Mouse (Mus musculus) embryonic facial prominence, embryonic 13.5 days (tissue): Measurements from ENCODE around the gene Gm34653. TPM values are rescaled to one million over a fixed set of nuclear protein-coding genes. Genes with fewer than 3 reads are reported as not detected.
A peak's percentile ranks its signal among the peaks of the same experiment; 100 is the strongest.
"Not testable (repeated sequence)": the region's sequence is repeated elsewhere in the genome, so short reads cannot be mapped to it uniquely, and the experiment has no call there.

Experiments
- ATAC-seq: fragments of 200-750 bp; cut with Nextera tagmentation; 2 replicates; pipeline ENCODE4 v1.8.0; 2017; ENCODE audit warnings: low read depth; ENCODE audit not compliant: insufficient number of reproducible peaks, insufficient read depth, low FRiP score, low TSS enrichment
- H3K27ac ChIP-seq: fragments of 300-500 bp; sonication (generic); 2 replicates; pipeline ENCODE4 v1.5.1; 2015; ENCODE audit warnings: moderate library complexity, mild to moderate bottlenecking, inconsistent platforms
- H3K27me3 ChIP-seq: fragments of 300-500 bp; sonication (generic); 2 replicates; pipeline ENCODE4 v1.6.1; 2015; ENCODE audit warnings: mild to moderate bottlenecking, inconsistent platforms
- H3K36me3 ChIP-seq: fragments of 300-500 bp; sonication (generic); 2 replicates; pipeline ENCODE4 v1.6.1; 2015; ENCODE audit warnings: mild to moderate bottlenecking, inconsistent platforms
- H3K4me1 ChIP-seq: fragments of 300-500 bp; sonication (generic); 2 replicates; pipeline ENCODE4 v1.6.1; 2015; ENCODE audit warnings: inconsistent platforms
- H3K4me2 ChIP-seq: fragments of 300-500 bp; sonication (generic); 2 replicates; pipeline ENCODE4 v1.6.1; 2015; ENCODE audit warnings: moderate library complexity, mild to moderate bottlenecking, inconsistent platforms
- H3K4me3 ChIP-seq: fragments of 300-500 bp; sonication (generic); 2 replicates; pipeline ENCODE4 v1.5.1; 2015; ENCODE audit warnings: mild to moderate bottlenecking, inconsistent platforms
- H3K9ac ChIP-seq: fragments of 300-500 bp; sonication (generic); 2 replicates; pipeline ENCODE4 v1.6.1; 2015; ENCODE audit warnings: mild to moderate bottlenecking, inconsistent platforms
- H3K9me3 ChIP-seq: fragments of 300-500 bp; sonication (generic); 2 replicates; pipeline ENCODE4 v1.6.1; 2016; ENCODE audit warnings: inconsistent platforms
- WGBS: fragments of 180-500 bp; shearing (Covaris S2); methylation state at CpG from one replicate; pipeline ENCODE4 v1.1.7; 2015; ENCODE audit warnings: mixed read lengths; 5-methylcytosine and 5-hydroxymethylcytosine counted together
- polyA plus RNA-seq: library from polyadenylated mRNA; unstranded; fragments of >200 nt; fragmentation: Nextera tagmentation; extraction: Ambion mirVana; gene quantifications from 2 replicates; pipeline ENCODE4 v1.2.1, GENCODE M21; 2015

Gm34653 gene
- polyA plus RNA-seq, 1 experiment from 2014 or later = 0.15 TPM

- no peak for ATAC-seq
- WGBS = 36% methylated on average over 20 of the region's 21 CpGs
- H3K4me3 ChIP-seq = peak overlapping the region; percentile 98
- H3K36me3 ChIP-seq = peaks cover 14% of the 10 kb centered on the region
- 0 out of 2 replicates have a peak, but pooled peaks cover 2% of the 10 kb centered on the region for H3K27me3 ChIP-seq
- H3K4me2 ChIP-seq = peak overlapping the region; percentile 92
- H3K27ac ChIP-seq = peak overlapping the region; percentile 75
- peak overlapping the region; percentile 98 for H3K9ac ChIP-seq
- H3K4me1 ChIP-seq = peaks cover 19% of the 10 kb centered on the region
- H3K9me3 ChIP-seq = 0 out of 2 replicates have a peak, but pooled peaks cover 4% of the 10 kb centered on the region
Observed at GRCm38 (mm10) chr2:34826460-34827231, 6.2 kb upstream of the Gm34653 start.

DNA sequence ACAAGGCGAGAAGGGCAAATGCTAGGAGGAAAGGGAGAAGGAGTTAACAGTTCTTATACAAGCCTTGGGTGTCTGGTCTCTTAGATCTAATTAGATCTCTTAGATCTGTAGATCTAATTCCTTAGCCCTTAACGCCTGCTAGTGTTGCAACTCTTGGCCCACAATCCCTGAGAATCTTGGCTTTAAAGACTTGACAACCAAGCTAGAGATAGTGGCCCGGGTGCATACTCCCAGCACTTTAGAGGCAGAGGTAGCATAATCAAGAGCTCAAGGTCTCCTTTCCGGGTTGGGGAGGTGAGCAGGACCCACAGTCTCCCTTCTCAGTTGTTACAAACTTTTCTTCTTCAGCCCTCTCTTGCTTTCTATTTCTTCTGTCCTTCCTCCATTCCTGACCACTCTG is 5.2 kb upstream of the Gm34653 start:
- Histone ChIP-seq H3K4me1 (peaks cover 19% of the 10 kb centered on the region), H3K4me2 (no peak overlapping the region), H3K4me3 (no peak overlapping the region), H3K9me3 (0 out of 2 replicates have a peak, but pooled peaks cover 4% of the 10 kb centered on the region), H3K9ac (no peak overlapping the region), H3K27ac (no peak overlapping the region), H3K36me3 (peaks cover 5% of the 10 kb centered on the region), H3K27me3 (0 out of 2 replicates have a peak, but pooled peaks cover 2% of the 10 kb centered on the region)
- ATAC-seq = no peak
- WGBS = 88% methylated on average over 4 of the region's 4 CpGs

- Histone ChIP-seq H3K4me3 (no peak overlapping the region), H3K27ac (no peak overlapping the region), H3K9ac (no peak overlapping the region), H3K4me1 (peaks cover 19% of the 10 kb centered on the region), H3K4me2 (no peak overlapping the region), H3K36me3 (0 out of 2 replicates have a peak, but pooled peaks cover 3% of the 10 kb centered on the region), H3K27me3 (0 out of 2 replicates have a peak, but pooled peaks cover 2% of the 10 kb centered on the region), H3K9me3 (0 out of 2 replicates have a peak, but pooled peaks cover 4% of the 10 kb centered on the region)
- no peak for ATAC-seq
- 90% methylated on average over 1 of the region's 1 CpGs for WGBS
Observed at GRCm38 (mm10) chr2:34828026-34828425, 4.8 kb upstream of the Gm34653 start.

GRCm38 (mm10) chr2:34830066-34830465 is 2.7 kb upstream of the Gm34653 start:
- WGBS = 94% methylated on average over 17 of the region's 17 CpGs

GRCm38 (mm10) chr2:34833624-34834023 is 817 bp downstream of the Gm34653 start:
- no peaks in the 10 kb centered on the region for H3K4me1 ChIP-seq
- H3K27me3 ChIP-seq = 0 out of 2 replicates have a peak, but pooled peaks cover 3% of the 10 kb centered on the region
- H3K36me3 ChIP-seq = no peaks in the 10 kb centered on the region
- WGBS = 90% methylated on average over 17 of the region's 17 CpGs
- H3K4me2 ChIP-seq = no peak overlapping the region
- 0 out of 2 replicates have a peak, but pooled peaks cover 4% of the 10 kb centered on the region for H3K9me3 ChIP-seq
- no peak overlapping the region for H3K9ac ChIP-seq
- no peak overlapping the region for H3K27ac ChIP-seq
- no peak overlapping the region for H3K4me3 ChIP-seq
- ATAC-seq = no peak

More at GRCm38 (mm10) chr2:34830066-34830465, 2.7 kb upstream of the Gm34653 start:
- not testable (repeated sequence) for H3K4me2 ChIP-seq, ATAC-seq, H3K4me1 ChIP-seq, H3K4me3 ChIP-seq, H3K9me3 ChIP-seq, H3K9ac ChIP-seq, H3K36me3 ChIP-seq, H3K27me3 ChIP-seq, H3K27ac ChIP-seq

GRCm38 (mm10) chr2:34835669-34836068 is 2.9 kb downstream of the Gm34653 start:
- no peaks in the 10 kb centered on the region for H3K36me3 ChIP-seq
- ATAC-seq = no peak
- no peak overlapping the region for H3K4me2 ChIP-seq
- WGBS = 74% methylated on average over 3 of the region's 3 CpGs
- no peaks in the 10 kb centered on the region for H3K4me1 ChIP-seq
- 0 out of 2 replicates have a peak, but pooled peaks cover 3% of the 10 kb centered on the region for H3K27me3 ChIP-seq
- no peak overlapping the region for H3K9ac ChIP-seq
- no peak overlapping the region for H3K4me3 ChIP-seq
- H3K27ac ChIP-seq = no peak overlapping the region
- no peaks in the 10 kb centered on the region for H3K9me3 ChIP-seq

- not testable (repeated sequence) for ATAC-seq, H3K27ac ChIP-seq, H3K36me3 ChIP-seq, H3K4me3 ChIP-seq, H3K4me2 ChIP-seq, H3K9ac ChIP-seq, H3K9me3 ChIP-seq, H3K27me3 ChIP-seq, H3K4me1 ChIP-seq
- WGBS = 80% methylated on average over 5 of the region's 5 CpGs
Observed at GRCm38 (mm10) chr2:34840143-34840542, 7.3 kb downstream of the Gm34653 start.

GRCm38 (mm10) chr2:34841706-34842105 is 8.9 kb downstream of the Gm34653 start:
- Histone ChIP-seq H3K9ac (no peak overlapping the region), H3K4me3 (no peak overlapping the region), H3K9me3 (no peaks in the 10 kb centered on the region), H3K36me3 (no peaks in the 10 kb centered on the region), H3K4me2 (no peak overlapping the region), H3K4me1 (no peaks in the 10 kb centered on the region), H3K27me3 (no peaks in the 10 kb centered on the region), H3K27ac (no peak overlapping the region)
- ATAC-seq = no peak
- 83% methylated on average over 8 of the region's 8 CpGs for WGBS

DNA sequence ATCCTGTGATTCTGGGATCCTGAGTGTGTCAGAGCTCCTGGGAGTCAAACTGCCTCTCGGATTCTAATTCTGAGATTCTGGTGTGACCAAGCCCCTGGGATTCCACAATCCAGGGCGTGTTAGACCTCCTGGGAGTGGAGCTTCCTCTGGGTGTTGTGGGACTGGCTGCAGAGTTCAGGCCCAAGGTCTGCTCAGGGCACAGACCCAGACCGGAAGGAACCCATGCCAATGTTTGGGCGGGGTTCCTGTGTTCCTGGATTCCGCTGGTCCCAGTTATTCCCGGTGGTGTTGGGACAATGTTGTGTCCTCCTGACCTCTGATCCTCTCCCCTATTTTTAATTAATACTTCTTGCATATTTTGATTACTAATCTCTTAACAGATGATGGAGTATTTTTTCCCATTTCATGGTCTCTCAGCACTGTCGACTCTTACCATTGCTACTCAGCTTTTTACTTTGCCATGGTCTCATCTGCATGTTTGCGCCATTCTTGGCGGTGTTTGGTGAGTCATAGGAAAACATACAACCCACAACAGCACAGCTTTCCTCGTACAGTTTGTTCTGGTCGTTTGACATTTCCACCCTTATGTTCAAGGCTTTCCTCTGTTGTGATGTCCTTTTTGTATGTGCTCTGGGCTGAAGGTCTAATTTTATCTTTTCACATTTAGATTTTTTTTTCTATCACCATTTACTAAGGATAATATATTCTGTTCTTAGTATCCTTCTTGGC is 10.6 kb downstream of the Gm34653 start:
- no peak overlapping the region for H3K4me3 ChIP-seq
- no peaks in the 10 kb centered on the region for H3K36me3 ChIP-seq
- no peaks in the 10 kb centered on the region for H3K27me3 ChIP-seq
- no peak overlapping the region for H3K9ac ChIP-seq
- H3K27ac ChIP-seq = no peak overlapping the region
- H3K4me1 ChIP-seq = no peaks in the 10 kb centered on the region
- no peaks in the 10 kb centered on the region for H3K9me3 ChIP-seq
- no peak for ATAC-seq
- WGBS = 82% methylated on average over 11 of the region's 11 CpGs
- no peak overlapping the region for H3K4me2 ChIP-seq

DNA sequence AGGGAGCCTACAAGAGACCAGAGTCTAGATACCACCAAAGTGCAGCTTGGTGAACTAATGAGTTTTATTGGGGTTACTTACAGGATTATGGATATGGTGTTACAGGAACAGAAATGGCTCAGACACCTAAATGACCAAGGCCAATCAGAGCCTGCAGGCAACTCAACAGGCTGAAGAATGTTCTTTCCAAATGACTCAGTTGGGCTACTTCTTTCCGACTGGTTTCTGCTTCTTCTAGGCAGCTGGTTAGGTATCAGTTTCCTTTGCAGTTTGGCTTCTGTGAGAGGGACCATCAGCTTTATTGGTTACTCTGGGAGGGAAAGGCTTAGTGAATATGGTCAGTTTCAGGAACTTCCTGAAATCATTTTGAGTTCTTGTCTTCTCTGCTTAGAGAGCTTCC is 14.9 kb downstream of the Gm34653 start:
- Histone ChIP-seq H3K27me3 (no peaks in the 10 kb centered on the region), H3K9me3 (no peaks in the 10 kb centered on the region), H3K4me3 (no peak overlapping the region), H3K4me1 (no peaks in the 10 kb centered on the region), H3K4me2 (no peak overlapping the region), H3K36me3 (peaks cover 38% of the 10 kb centered on the region), H3K9ac (no peak overlapping the region), H3K27ac (no peak overlapping the region)
- WGBS = 97% methylated on average over 1 of the region's 1 CpGs
- no peak for ATAC-seq

GRCm38 (mm10) chr2:34855265-34855664 is 22.5 kb downstream of the Gm34653 start:
- Histone ChIP-seq H3K4me1 (no peaks in the 10 kb centered on the region), H3K27me3 (no peaks in the 10 kb centered on the region), H3K4me3 (no peak overlapping the region), H3K4me2 (no peak overlapping the region), H3K9me3 (no peaks in the 10 kb centered on the region), H3K36me3 (peaks cover 96% of the 10 kb centered on the region), H3K27ac (no peak overlapping the region), H3K9ac (no peak overlapping the region)
- no peak for ATAC-seq
- 98% methylated on average over 4 of the region's 4 CpGs for WGBS
